Mouse (Mus musculus) brain, embryonic 14.5 days (tissue): ENCODE data around the gene Grhl3.

Source experiments
- CTCF ChIP-seq: fragments of 200-500 bp; IDR thresholded peaks from 2 replicates; pipeline ENCODE4 v1.5.1; 2012; ENCODE audit warnings: inconsistent platforms, mild to moderate bottlenecking, moderate library complexity, borderline replicate concordance; ENCODE audit not compliant: insufficient read depth, insufficient read length; ENCODE audit errors: extremely low read depth
- POLR2A ChIP-seq: fragments of 200-500 bp; IDR thresholded peaks from 2 replicates; pipeline ENCODE4 v1.6.1; 2012; ENCODE audit warnings: mild to moderate bottlenecking, inconsistent platforms, borderline replicate concordance; ENCODE audit not compliant: poor library complexity, insufficient read depth, insufficient read length, severe bottlenecking; ENCODE audit errors: extremely low read depth

GRCm38 (mm10) chr4:135498136-135498535, 75.3 kb downstream of the Grhl3 start:
- no peak for TF ChIP-seq CTCF
- TF ChIP-seq POLR2A, result no peak
